Mouse (Mus musculus) thymus, postnatal 0 days (tissue): ENCODE measurements around the gene Olfr559. TPM values are rescaled to one million over a fixed set of nuclear protein-coding genes. Genes with fewer than 3 reads are reported as not detected.

ENCODE experiments used
- DNase-seq: peaks from one replicate; pipeline ENCODE4 v3.0.0-alpha.2; 2015; ENCODE audit warnings: low spot score
- polyA plus RNA-seq: library from polyadenylated mRNA; unstranded; fragments of >200 nt; fragmentation: Nextera tagmentation; extraction: Ambion mirVana; gene quantifications from 2 replicates; pipeline ENCODE4 v1.2.1, GENCODE M21; 2015

Gene Olfr559
- not detected in 2 replicates for polyA plus RNA-seq

- no peak for DNase-seq
Observed at GRCm38 (mm10) chr7:102727391-102727790, at the start of gene Olfr559. TSS of gene Olfr559 (minus strand) at chr7:102727491.

GRCm38 (mm10) chr7:102770921-102771320 lies 43.6 kb upstream of the Olfr559 start, which contains the start of gene Olfr561:
TSS of gene Olfr561 (plus strand) at chr7:102771221.
- DNase-seq = no peak

GRCm38 (mm10) chr7:102759266-102759665 lies 32.0 kb upstream of the Olfr559 start, which contains the start of the genes Olfr560 and Olfr78:
TSS of gene Olfr560 (minus strand) at chr7:102759366.
TSS of gene Olfr78 (minus strand) at chr7:102759471.
- no peak for DNase-seq

DNA sequence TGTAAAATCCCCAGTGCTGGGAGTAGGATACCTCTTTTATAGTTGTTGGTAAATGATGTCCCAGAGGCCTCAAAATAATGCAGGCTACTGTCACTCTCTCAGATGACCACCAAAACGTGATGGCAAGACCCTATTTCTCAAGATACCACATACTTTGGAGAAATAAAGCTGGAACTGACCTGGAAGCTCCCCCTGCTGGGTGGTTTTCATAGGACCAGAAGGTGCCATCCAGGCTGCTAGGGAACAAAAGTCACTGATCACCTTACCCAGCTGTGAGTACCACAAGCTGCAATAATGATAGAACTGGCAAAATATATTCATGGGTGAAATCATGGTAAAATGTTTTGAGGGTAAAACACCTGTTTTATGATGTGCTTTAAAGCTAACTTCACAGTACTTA lies 24.8 kb upstream of the Olfr559 start:
- no peak for DNase-seq

- no peak for DNase-seq
Observed at GRCm38 (mm10) chr7:102737705-102738104, 10.4 kb upstream of the Olfr559 start.

GRCm38 (mm10) chr7:102733793-102734192 lies 6.5 kb upstream of the Olfr559 start:
- DNase-seq = no peak

DNA sequence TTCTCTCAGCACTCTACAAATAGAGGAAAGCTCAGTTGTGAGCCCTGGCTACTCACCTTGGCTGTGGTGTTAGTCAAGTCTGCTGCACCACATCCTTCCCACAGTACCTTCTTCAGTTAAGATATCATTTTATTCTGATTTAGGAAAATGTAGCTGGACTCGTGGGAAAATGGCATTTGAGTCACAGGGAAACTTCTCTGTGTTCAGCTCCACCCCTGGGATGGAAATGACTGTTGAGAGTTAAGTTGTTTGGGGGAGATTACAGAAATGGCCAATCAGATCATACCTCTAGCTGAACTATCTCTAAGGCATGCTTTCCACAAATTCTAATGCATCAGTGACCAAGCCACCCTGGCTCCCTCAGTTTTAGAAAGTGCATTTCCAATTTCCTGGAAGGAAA lies 8.3 kb downstream of the Olfr559 start, which contains the start of gene Olfr33:
TSS of gene Olfr33 (minus strand) at position 101 of the 400 bp plus-strand sequence.
- no peak for DNase-seq

DNA sequence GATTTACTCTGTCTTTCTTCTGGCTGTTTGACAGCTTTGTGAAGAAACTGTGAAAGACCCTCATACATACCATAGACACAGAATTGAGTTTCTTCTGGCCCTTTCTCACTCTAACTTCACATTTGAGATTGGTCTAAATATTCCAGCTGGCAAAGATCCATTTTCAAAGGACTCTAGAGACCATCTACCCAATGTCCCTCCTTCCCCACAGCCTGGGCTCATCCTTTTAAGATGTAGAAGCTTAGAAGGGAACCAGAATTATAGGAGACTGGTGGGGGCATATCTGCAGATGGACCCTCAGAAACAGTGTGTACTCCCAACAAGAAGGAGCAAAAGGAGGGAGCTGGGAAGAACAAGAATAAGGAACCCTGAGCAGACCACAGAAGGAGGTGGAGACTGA lies 25.4 kb downstream of the Olfr559 start, which contains the start of gene Olfr558:
TSS of gene Olfr558 (plus strand) at position 301 of the 400 bp plus-strand sequence.
- DNase-seq = no peak

DNA sequence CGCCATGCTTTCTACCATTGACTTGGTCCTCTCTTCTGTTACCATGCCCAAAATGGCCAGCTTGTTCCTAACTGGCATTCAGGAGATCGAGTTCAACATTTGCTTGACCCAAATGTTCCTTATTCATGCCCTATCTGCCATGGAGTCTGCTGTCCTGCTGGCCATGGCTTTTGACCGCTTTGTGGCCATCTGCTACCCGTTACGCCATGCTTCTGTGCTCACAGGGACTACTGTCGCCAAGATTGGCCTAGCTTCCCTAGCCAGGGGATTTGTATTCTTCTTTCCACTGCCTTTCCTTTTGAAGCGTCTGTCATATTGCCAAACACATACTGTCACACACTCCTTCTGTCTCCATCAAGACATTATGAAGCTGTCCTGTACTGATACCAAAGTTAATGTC lies 28.8 kb downstream of the Olfr559 start:
- DNase-seq = no peak

DNA sequence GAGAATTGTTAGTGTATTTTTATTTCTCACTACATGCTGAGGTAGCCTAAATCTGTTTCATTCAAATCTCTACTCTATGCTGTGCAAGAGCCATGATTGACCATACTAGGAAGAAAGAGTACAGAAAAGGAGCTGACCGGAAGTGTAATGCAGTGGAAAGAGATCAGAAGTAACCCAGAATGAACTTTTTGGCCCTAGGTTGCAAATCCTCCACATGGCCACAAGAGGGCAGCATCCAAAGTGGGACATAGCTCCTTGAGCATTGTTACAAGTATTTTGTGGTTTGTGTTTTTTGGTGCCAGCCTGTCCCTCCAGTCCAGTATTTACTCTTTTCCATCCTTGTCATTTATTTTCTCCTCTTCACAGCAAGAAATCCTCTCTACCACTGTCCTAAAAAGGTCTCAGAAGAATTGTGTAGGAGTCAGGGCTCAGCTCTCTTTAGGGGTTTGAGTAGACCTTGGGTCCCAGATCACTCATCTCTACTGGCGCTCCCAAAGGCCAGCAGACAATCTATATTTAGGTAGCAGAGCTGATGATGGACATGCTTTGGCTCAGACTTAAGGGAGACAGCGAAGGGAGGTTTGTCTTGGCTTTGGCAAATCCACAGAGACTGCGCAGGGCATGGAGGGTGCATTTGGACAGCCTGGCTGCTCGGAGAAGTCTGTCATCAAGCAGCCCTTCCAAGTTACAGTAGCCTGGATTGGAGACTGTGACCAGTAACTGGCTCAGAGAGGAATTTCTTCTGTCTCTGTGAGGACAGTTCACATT lies 31.7 kb downstream of the Olfr559 start, which contains the start of gene Olfr557:
TSS of gene Olfr557 (plus strand) at position 553 of the 768 bp plus-strand sequence.
- peak; percentile 53 for DNase-seq

- DNase-seq = peak; percentile 94
Observed at GRCm38 (mm10) chr7:102686944-102687501, 40.3 kb downstream of the Olfr559 start, which contains the start of gene Trim68. TSS of gene Trim68 (minus strand) at chr7:102687327.

DNA sequence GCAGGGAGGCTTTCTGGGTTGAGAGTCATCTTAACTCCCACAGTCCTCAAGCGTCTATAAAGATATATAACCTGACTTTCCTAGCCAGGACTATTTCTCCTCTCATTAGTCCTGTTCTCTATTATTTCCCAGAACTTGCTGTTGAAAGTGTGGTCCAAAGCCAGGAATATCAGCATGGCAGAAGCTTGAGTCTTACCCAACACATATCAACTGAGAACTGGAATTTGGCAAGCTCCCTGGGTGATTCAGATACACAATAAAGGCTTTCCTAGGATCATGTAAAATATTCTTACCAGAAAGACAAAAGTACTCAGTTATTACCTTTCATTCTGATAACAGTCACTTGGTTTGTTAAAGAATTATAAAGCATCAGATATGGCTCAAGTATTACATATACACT lies 45.4 kb downstream of the Olfr559 start:
- DNase-seq = no peak

DNA sequence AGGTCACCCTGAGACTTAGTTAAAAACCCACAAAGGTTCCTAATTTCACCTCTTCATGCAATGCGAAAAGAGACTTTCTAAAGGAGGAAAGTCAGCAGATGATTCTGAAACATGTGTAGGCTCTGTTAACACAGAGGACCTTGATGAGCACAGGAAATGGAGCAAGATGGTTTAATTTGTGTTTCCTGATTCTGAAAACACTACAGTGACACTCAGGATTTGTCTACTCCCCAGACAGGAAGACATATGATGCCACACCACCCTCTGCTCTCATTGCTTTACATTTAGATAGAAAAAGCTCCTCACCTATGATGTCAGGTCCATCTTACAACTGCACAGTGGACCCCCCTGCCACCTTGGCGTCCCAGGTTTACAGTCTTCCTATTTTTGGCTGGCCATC lies 51.1 kb downstream of the Olfr559 start:
- no peak for DNase-seq

Other genes starting within 250 kb of the Olfr559 start
- gene Olfr543, start 245.8 kb downstream of the Olfr559 start, polyA plus RNA-seq = 0.14 and 0.34 TPM in 2 replicates
- 0.05 TPM in 1 of 2 replicates, not detected in the other for gene Olfr544, start 239.2 kb downstream of the Olfr559 start, polyA plus RNA-seq
- 0.08 TPM in 1 of 2 replicates, not detected in the other for gene Olfr545, start 227.9 kb downstream of the Olfr559 start, polyA plus RNA-seq
- gene Olfr547, start 192.7 kb downstream of the Olfr559 start, polyA plus RNA-seq = not detected in 2 replicates
- not detected in 2 replicates for gene Olfr548-ps1, start 186.6 kb downstream of the Olfr559 start, polyA plus RNA-seq
- gene Olfr549, start 177.6 kb downstream of the Olfr559 start, polyA plus RNA-seq = not detected in 2 replicates
- gene Trim21, start 162.0 kb downstream of the Olfr559 start, polyA plus RNA-seq = 3.0 and 3.9 TPM in 2 replicates
- gene Olfr550, start 156.0 kb downstream of the Olfr559 start, polyA plus RNA-seq = 0.26 TPM in 1 of 2 replicates, not detected in the other
- not detected in 2 replicates for gene Olfr551, start 135.6 kb downstream of the Olfr559 start, polyA plus RNA-seq
- gene Olfr552, start 129.7 kb downstream of the Olfr559 start, polyA plus RNA-seq = not detected in 2 replicates
- gene Olfr553, start 109.3 kb downstream of the Olfr559 start, polyA plus RNA-seq = not detected in 2 replicates
- not detected in 2 replicates for gene Olfr554, start 89.1 kb downstream of the Olfr559 start, polyA plus RNA-seq
- gene Olfr555, start 68.7 kb downstream of the Olfr559 start, polyA plus RNA-seq = not detected in 2 replicates
- not detected in 2 replicates for gene Olfr556, start 62.6 kb downstream of the Olfr559 start, polyA plus RNA-seq
- gene Trim68, start 40.2 kb downstream of the Olfr559 start, polyA plus RNA-seq = 8.1 and 8.6 TPM in 2 replicates
- gene Olfr557, start 31.6 kb downstream of the Olfr559 start, polyA plus RNA-seq = not detected in 2 replicates
- 0.37 and 0.38 TPM in 2 replicates for gene Olfr558, start 25.3 kb downstream of the Olfr559 start, polyA plus RNA-seq
- gene Olfr33, start 8.4 kb downstream of the Olfr559 start, polyA plus RNA-seq = not detected in 2 replicates
- gene Olfr560, start 31.9 kb upstream of the Olfr559 start, polyA plus RNA-seq = not detected in 2 replicates
- gene Olfr78, start 32.0 kb upstream of the Olfr559 start, polyA plus RNA-seq = 0.05 and 0.10 TPM in 2 replicates
- gene Olfr561, start 43.7 kb upstream of the Olfr559 start, polyA plus RNA-seq = not detected in 2 replicates
- gene Olfr564, start 76.0 kb upstream of the Olfr559 start, polyA plus RNA-seq = not detected in 2 replicates
- not detected in 2 replicates for gene Olfr566, start 131.3 kb upstream of the Olfr559 start, polyA plus RNA-seq
- not detected in 2 replicates for gene Olfr568, start 149.6 kb upstream of the Olfr559 start, polyA plus RNA-seq
- not detected in 2 replicates for gene Olfr569, start 163.4 kb upstream of the Olfr559 start, polyA plus RNA-seq
- gene Olfr570, start 167.1 kb upstream of the Olfr559 start, polyA plus RNA-seq = not detected in 2 replicates
- not detected in 2 replicates for gene Olfr571, start 190.0 kb upstream of the Olfr559 start, polyA plus RNA-seq
- not detected in 2 replicates for gene Olfr572, start 196.9 kb upstream of the Olfr559 start, polyA plus RNA-seq
- not detected in 2 replicates for gene Olfr573-ps1, start 215.1 kb upstream of the Olfr559 start, polyA plus RNA-seq
- not detected in 2 replicates for gene Olfr574, start 221.0 kb upstream of the Olfr559 start, polyA plus RNA-seq
- not detected in 2 replicates for gene Olfr575, start 231.3 kb upstream of the Olfr559 start, polyA plus RNA-seq
- not detected in 2 replicates for gene Olfr576, start 235.2 kb upstream of the Olfr559 start, polyA plus RNA-seq
- not detected in 2 replicates for gene Olfr577, start 248.5 kb upstream of the Olfr559 start, polyA plus RNA-seq